Mouse (Mus musculus): ENCODE results near the gene Gm10563.
"Not testable (repeated sequence)": the region's sequence is repeated elsewhere in the genome, so short reads cannot be mapped to it uniquely, and the experiment has no call there.

The Gm10563 gene

DNA sequence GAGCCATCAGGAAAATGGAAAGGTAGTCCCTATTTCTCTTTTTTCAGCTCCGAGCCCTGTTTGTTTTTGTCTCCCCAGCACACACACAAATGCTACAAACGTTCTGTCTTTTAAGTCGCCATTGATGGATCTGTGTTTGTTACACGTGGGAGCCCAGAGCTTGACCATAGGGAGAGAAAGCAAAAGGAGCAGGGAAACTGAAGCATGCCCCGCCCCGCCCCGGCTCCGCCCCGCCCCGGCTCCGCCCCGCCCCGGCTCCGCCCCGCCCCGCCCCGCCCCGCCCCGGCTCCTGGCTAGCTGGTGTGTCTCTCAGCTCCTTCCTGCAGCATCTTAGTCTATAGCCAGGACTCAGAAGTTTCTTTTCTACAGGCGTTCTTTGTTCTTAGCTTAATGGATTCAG is 46.7 kb downstream of the Gm10563 start:
- no peak for DNase-seq (ENCODE audit: low spot score)

DNA sequence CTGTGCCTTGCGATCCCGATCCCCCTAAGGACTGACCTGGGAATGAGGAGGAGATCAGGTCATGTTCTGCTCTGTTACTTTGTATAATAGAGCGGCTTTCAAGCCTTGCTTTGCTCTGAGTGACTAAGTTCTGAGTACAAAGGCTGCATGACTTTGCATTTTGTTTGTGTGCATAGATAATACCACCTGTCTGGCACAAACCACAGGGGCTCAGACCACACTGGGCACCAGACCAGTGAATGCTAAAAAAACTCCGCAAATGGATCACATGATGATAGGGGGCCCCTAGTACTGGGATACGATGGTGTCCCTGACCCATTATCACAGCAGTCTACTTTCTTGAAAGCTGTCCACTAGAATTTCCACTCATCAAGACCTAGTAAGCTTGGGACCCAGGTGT is 48.6 kb downstream of the Gm10563 start:
- DNase-seq (ENCODE audit: low spot score): no peak

DNA sequence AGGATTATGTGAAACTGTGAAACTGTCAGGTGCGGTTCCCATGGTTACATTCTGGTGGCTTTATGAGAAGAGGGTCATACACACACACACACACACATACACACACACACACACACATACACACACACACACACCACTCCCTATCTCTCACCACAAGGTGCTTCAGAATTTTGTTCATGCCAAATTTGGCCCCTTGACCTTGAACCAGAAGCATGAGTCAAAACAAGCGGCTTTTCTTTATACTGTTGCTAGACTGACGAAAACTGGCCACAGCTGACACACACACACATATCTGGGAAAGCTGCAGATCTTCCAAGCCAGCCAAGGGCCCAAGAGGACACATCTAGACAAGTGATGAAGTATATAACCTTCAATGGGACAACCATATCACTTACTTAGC is 49.4 kb downstream of the Gm10563 start:
- no peak for DNase-seq (ENCODE audit: low spot score)

DNA sequence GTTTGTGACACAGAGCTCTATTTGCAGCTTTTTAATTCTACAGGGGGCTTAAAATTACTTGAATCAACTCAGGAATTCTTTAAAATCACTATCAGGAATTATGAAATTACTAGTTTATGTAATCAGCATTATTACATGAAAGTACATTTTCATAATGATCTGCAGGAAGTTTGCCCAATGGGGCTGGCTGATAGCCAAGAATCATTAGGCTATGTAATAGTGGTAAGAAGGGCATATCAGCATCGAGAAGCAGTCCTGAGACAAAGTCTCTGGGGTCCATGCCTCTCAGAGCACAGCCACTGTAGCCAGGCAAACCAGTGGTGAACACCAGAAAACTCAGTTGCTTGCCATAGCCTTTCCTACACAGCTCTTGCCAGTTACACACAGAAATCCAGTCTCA is 51.4 kb downstream of the Gm10563 start:
- no peak for DNase-seq (ENCODE audit: low spot score)

DNA sequence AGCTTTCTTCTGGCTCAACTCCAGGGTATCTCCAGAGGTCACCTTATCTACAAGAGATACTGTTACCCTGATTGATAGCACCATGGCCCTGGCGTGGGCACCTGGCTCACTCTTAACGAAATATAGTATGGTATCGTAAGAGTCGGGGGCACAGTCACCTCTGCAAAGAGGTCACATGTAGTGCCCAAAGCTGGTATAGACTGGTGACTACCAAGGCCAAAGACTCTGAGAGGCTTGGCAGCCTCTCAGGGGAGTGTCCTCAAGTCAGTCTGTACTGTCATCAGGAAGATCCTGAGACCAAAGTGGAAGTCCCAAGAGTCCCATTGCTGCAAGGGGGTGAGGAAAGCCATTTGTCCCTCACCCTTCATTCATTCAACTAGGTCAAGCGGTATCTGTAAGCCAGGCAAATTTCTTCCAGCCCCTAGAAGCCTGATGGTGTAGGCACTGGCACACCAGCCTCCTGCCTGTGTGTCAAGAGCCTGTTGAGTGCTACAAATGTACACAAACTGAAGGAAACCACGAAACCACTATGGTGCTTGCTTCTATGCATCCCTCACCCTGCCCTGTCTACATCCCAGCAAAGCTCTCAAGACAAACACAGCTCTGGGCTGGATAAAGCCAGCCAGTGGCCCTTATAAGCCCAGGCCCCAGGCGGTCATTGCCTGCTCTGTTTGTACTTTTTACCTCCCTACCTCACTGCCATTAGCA is 54.0 kb downstream of the Gm10563 start:
- peak; percentile 42 for DNase-seq (ENCODE audit: low spot score)

DNA sequence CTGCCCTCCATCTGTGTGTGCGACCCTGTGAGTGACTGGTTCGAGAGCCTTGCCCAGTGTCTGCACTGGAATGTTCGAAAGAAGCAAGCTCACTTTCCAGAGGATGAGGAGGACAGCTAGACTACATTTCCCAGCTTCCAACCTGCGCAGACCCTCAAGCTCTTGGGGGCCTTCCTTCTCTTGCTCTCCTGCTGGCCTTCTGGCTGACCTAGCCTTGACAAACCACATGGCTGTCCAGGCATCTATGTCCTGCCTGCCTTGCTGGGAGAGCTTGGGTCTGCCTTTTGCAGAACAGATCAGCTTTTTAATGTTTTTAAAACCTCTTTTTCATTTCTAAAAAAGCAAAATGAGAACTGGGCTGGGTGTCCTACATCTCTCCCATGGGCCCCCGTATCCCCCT is 55.9 kb downstream of the Gm10563 start:
- no peak for DNase-seq (ENCODE audit: low spot score)

DNA sequence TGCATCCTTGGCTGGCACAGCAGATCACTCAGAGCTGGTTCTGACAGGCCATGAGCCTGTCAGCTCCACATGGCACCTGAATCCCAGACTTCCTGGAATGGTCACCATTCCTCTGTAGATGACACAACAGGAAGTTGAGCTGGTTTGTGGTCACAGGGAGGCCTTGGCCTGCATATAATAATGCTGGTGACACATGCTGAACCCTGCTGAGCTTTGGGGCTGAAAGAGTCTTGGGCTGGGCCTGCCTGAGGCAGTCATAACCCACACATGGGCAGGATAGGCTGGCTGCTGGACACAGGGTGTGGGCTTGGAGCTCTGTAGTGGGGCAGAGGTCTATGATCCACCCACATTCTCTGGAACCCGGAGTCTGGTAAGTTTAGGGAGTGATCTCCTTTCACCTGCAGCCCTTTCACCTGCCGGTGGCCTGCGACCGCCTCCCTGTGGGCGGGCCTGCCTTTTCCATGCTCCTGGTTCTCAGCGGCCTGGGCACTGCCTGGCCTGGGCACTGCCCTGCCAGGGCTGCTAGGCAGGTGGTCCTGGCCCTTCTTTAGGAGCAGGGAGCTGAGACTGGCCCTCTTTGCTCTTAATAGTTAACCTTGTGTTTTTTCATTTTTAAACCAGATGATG is 62.8 kb downstream of the Gm10563 start:
- peak; percentile 73 for DNase-seq (ENCODE audit: low spot score)

DNA sequence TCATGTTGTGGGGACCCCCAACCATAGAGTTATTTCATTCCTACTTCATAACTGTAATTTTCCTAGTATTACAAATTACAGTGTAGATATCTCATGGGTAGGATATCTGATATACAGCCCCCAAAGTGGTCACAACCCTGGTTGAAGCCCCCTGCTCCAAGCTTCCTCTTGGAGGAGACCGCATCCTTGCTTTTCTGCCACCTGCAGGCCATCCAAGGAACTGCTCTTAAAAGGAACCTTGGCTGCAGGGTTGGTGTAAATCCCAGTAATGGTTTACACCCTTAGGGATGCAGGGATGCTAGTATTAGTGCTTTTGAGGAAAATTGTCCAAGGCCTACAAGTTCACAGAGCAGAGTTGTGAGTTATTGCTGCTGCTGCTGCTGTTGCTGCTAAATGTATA is 64.8 kb downstream of the Gm10563 start:
- peak; percentile 57 for DNase-seq (ENCODE audit: low spot score)

DNA sequence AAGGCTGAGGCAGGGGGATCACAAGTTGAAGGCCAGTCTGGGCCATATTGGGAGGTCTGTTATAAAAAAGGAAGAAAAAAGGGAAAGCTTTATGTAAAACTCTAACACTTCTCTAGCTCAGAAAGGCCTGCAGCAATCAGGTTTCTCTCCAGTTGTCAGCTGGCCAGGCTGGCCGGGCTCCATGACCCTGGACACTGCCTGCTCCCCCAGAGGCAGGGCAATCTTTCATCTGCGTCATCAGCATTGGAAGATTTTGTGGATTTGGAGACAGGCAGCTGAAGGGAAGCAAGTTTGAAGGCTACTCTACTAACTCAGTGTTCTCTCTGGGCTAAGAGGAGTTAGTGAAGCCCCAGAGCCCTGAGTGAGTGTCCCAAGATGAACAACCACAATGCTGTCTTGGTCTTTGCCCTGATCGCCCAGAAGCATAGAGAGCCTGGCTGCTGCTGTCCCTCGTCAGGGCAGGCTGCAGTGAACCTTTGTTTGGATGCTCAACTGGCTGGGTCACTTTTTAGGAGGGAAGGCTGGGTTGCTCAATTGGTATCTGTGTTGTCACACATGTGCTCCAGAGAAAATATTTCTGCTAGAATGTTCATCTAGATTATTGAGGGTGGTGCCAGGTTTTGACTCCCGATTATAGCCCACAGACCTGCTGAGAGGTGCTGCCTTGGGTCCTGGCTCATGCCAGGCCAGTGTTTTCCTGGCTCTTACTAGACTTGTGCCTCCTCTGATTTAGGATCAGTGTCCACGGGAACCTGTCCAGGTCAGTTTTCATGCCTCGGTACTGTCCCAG is 66.7 kb downstream of the Gm10563 start:
- peak; percentile 86 for DNase-seq (ENCODE audit: low spot score)

DNA sequence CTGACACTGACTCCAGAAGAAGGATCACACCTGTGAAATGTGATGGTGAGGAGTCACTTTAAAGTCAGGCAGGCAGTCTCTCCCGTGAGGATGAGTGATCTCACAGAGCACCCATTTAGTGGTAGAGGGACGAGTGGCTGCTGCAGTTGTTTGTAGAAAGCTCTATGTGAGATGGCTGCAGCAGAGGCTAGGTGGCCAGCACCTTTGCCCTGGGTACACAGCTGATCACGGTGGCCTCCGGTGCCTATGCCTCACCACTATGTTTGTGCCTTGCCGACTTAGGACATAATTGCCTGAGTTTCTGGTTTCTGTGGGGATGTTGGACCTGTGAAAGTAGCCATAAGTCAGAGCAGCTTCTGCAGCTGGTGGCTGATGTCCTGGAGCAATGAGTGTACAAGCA is 67.5 kb downstream of the Gm10563 start:
- DNase-seq (ENCODE audit: low spot score): no peak

DNA sequence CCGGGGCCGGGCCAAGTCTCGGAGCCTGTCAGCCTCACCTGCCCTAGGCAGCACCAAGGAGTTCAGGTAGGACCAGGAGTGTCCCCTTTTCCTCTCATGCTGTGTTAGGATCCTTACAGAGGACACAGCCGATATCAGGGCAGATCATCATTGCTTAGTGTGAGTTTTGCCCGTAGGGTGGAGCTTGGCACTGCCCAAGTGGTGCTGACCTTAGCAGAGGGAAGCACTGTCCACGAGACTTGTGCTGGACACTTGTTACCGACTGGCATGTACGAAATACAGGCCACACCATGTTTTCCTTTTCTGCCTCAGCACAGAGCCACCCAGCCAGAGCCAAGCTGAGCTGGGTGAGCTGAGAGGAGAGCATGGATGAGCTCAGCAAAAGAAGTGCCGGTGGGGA is 68.1 kb downstream of the Gm10563 start:
- no peak for DNase-seq (ENCODE audit: low spot score)

DNA sequence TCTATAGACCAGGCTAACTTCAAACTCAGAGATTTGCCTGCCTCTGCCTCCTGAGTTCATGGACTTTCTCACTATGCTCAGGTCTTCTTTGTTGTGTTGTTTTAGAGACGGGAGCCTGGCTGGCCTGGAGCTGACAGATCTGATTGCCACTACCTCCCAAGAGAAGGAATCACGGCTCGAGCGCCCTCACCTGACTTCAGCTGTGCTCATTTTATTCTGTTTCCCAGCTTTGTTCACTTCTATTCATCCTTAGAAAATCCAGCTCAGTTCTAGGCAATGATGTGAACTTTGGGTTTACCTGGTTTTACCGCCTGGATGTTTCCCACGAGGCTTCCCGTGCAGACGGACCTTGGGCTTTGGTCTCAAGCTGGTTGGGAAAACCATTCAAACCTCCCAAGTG is 69.7 kb downstream of the Gm10563 start:
- DNase-seq (ENCODE audit: low spot score): no peak

DNA sequence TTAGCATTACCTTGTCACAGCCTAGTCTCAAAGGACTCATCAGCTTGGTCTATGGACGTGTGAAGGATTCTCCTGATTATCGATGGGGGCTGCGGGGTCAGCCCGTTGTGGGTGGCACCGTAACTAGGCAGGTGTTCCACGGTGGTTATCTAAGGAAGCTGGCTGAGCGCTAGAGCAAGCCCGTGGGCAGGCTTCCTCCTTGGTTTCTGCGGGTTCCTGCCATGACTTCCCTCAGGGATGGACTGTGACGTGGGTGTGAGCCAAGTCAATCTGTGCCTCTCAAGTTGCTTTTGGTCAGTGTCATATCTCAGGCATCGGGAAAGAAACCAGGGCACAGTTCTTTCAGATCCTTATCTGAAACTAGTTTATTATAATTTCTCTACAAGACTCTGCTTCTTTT is 70.3 kb downstream of the Gm10563 start:
- no peak for DNase-seq (ENCODE audit: low spot score)

DNA sequence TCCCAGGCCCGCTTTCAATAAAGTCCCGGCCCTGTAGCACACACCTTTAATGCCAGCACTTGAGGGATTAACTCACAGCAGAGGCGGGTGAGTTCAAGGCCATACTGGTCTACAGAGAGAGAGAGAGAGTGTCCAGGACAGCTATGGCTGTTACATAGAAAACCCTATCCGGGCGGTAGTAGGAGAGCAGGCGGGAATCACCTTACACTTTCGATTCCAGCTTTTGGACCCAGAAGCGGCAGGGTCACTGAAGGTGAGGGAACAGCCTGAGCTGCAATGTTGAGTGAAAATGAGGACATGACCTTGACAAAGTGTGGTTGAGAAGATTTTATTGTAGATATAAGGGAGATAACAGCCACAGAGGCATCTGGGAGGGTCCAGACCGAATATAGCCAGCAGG is 71.3 kb downstream of the Gm10563 start:
- DNase-seq (ENCODE audit: low spot score): no peak

DNA sequence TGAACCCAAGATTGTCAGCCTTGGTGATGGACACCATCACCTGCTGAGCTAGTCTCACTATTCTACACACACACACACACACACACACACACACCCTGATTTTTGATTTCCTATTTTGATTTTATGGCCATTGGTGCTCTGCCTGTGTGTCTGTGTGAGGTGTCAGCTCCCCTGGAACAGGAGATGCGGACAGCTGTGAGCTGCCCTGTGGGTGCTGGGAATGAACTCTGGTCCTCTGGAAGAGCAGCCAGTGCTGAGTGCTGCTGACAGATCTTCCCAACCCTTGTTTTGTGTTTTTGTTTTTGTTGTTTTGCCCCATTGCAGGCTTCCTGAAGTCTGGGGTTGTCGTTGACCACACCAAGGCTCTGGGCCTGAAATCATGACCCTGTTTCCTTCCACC is 72.1 kb downstream of the Gm10563 start:
- no peak for DNase-seq (ENCODE audit: low spot score)

DNA sequence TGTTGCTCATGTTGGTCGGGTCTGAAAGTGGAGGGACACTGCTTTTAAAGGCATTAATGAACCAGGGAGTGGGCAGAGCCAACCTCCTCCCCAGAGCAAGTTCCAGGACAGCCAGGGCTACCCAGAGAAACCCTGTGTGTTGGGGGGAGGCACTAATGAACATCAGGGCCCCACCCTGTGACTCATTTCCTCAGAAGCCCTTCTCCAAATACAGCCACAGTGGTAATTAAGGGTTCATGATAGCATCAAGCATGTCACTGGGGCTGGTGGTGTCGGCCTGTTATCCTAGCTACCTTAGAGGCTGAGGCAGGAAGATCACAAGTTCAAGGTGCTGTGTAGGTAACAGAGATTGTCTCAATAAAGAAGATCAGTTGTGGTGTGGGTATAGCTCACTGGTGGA is 73.8 kb downstream of the Gm10563 start:
- no peak for DNase-seq (ENCODE audit: low spot score)

DNA sequence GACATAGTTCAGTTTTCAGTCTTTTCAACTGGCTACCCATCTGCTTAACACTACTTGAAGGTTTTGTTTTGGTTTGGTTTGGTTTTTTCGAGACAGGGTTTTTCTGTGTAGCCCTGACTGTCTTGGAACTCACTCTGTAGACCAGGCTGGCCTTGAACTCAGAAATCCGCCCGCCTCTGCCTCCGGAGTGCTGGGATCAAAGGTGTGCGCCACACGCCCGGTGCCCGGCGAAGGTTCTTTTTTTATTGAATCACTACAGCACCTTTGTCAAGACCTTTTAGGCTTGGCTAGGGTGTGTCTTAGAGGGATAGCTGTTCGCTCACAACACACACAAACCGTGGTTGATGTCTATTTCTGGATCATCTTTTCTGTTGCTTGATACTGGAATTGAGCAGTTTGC is 74.9 kb downstream of the Gm10563 start:
- DNase-seq (ENCODE audit: low spot score): not testable (repeated sequence)

DNA sequence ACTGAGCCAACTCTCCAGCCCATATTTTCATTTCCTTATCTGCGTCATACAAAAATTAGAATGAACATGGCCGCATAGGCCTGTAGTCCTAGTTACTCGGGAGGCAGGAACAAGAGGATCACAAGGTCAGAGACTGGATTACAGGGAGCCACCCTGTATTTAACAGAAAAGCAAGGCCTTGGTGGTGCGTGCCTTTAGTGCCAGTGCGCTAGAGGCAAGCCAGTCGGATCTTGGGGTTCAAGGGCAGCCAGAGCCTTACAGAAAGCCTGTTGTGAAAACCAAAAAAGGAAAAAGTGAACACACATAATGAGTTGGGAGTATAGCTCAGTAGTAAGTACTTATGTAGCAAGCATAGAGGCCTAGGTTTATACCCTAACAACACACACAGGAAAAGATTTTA is 75.4 kb downstream of the Gm10563 start:
- DNase-seq (ENCODE audit: low spot score): no peak

DNA sequence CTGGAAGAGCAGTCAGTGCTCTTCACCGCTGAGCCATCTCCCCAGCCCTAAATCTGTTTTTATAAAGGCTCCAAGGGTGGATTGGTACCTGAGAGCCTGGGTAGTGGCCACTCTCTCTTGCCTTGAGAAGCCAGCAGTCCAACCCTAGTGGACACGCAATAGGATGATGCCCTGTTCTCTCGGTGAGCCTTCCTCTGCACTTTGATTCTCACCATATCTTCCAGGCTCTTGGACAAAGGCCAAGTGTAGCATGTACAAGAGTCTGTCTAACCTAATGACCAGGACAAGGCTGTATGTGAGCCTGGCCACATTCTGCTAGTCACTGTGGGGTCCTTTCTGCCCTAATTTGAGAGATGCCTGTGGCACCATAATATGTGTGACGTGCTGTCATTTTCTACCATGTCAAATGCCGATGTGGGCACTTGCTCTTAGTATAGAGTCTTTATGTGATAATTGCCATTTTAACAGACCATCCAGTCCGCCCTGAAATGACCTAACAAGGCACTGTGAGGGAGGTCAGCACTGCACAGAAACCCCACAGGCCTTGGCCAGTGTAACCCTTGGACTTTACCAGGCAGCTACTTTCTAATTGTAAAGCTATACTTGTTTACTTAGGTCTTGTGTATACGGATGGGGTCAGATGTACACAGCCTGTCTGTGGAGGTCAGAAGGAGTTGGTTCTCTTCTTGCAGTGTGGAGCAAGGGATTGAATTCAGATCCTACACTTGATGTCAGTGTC is 76.4 kb downstream of the Gm10563 start:
- DNase-seq (ENCODE audit: low spot score): no peak

DNA sequence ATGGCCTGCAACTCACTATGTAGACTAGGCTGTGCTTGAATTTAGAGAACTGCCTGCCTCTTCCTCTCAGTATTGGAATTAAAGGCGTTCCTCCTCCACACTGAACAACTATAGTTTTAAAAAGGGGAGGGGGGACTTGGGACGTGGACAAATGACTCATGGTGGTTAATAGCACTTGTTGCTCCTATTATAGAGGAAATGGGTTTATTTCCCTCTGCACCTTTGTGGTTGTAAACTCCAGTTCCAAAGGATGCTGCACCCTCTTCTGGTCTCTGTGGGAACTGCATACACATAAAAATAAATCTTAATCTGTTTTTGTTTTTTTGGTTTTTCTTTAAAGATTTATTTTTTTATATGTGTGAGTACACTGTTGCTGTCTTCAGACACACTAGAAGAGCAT is 77.0 kb downstream of the Gm10563 start:
- DNase-seq (ENCODE audit: low spot score): no peak

DNA sequence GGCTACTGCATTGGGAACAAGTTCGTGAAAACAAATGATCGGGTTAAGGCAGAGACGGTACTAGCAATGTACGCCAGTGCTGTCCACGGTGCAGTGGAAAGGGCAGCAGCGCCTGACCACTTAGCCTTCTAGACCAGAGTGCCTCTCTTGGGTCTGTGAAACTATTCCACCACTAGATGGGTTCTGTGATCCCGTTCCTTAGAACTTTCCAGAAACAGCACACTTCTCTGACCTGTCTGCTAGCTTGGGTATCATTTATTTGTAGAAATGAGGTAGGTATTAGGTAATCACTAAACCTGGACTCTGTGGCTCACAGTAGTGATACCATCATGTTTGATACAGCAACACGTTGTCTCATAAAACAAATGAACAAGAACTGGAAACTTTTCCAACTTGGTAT is 78.7 kb downstream of the Gm10563 start:
- no peak for DNase-seq (ENCODE audit: low spot score)
